Mouse (Mus musculus) megakaryocyte, embryonic 14.5 days (primary cell): ENCODE measurements around the gene Slc44a5.

Experiments
- FLI1 ChIP-seq: IDR thresholded peaks from 2 replicates; pipeline ENCODE4 v1.6.1; 2012; ENCODE audit warnings: low read length, inconsistent platforms, mixed read lengths
- GATA1 ChIP-seq: IDR thresholded peaks from 3 replicates; pipeline ENCODE4 v1.6.1; 2012; ENCODE audit warnings: mixed read lengths, low read length, inconsistent platforms, borderline replicate concordance

GRCm38 (mm10) chr3:154115478-154115877, 142.2 kb downstream of the Slc44a5 start:
- no peak for TF ChIP-seq FLI1
- no peak for TF ChIP-seq GATA1
